Mouse (Mus musculus): ENCODE measurements around the gene Pias4. TPM values are rescaled to one million over a fixed set of nuclear protein-coding genes. Genes with fewer than 3 reads are reported as not detected.
A peak's percentile ranks its signal among the peaks of the same experiment; 100 is the strongest.

Gene Pias4
- polyA plus RNA-seq, 1 experiment from 2014 or later, result 33.2 TPM

DNA sequence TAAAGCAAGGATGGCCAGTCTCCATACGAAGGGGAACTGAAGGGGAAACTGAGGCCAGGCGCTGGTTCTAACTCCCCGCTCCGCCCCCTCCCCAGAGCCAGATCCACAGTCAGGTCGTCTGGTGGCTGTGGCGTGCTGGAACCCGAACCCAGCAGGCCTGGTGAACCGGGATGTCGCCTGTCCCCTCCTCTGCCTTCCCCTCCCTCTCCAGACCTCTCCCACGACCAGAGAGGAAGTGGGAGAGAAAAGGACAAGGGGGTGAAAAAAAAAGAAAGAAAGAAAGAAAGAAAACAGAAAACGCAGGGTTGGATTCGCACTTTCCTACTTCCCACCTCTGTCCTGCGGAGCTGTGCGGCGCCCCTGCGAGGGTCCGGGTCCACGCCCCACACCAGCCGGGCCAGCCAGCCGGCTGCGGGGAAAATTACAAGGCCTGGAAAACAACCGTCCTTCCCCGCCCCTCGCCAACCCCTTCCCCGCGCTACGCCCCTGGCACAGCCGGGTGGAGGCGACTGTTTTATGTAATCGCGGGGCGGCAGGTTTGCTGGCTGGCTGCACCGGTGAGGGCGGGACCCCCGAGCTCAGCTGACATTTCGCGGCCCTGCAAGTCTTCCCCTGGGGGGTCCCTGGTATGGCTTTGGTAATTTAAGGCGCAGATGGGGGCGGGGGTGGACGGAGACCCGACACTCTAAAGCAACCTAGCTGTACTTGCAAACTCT is 32.6 kb downstream of the Pias4 start, which contains the start of gene Zbtb7a:
Zbtb7a (plus strand) TSS at position 255 of the 716 bp plus-strand sequence.
- WGBS, result 3% methylated on average over 38 of the region's 41 CpGs
- H3K4me2 ChIP-seq (ENCODE audit: low read depth, low read length), result peak within 1 kb of the TSS; percentile 98
- H3K27ac ChIP-seq (replicated peaks; ENCODE audit: low read depth, low read length), result peak within 1 kb of the TSS; percentile 98
- H3K9ac ChIP-seq (ENCODE audit: low read depth, low read length), result peak within 1 kb of the TSS; percentile 98
- no peaks in the 10 kb centered on the region for H3K9me3 ChIP-seq (ENCODE audit: control insufficient read depth, low read length)
- H3K27me3 ChIP-seq (replicated peaks; ENCODE audit: control insufficient read depth, insufficient read depth, low read length), result peaks cover 25% of the 10 kb centered on the region
- ATAC-seq (ENCODE audit: low read depth), result no peak
- peak within 1 kb of the TSS; percentile 88 for H3K4me3 ChIP-seq (ENCODE audit: low read depth, low read length)
- peak; percentile 42 for DNase-seq (ENCODE audit: low spot score)
- no peaks in the 10 kb centered on the region for H3K36me3 ChIP-seq (ENCODE audit: control insufficient read depth, insufficient read depth, low read length)
- peaks cover 26% of the 10 kb centered on the region for H3K4me1 ChIP-seq (ENCODE audit: control insufficient read depth, insufficient read depth, low read length)

DNA sequence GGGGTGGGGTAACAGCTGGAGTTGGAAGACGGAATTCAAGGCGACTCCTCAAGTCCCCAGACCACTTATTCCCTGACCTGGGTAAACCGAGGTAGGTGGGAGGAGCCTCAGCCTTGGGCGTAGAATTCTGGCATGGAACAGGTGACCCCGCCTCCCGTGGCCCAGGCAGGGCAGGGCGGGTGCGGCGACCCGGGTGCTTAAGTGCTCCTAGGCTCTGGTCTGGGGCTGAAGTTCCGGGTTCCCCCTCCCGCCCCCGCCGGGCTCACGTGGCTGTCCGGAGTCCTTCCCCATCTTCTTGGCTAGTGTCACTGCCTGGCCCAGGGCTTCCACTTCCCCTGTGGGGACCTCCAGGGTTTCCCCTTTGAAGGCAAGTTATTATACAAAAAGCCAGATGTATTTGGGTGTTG is 33.5 kb downstream of the Pias4 start:
- H3K4me2 ChIP-seq (ENCODE audit: low read depth, low read length), result peak overlapping the region; percentile 15; the same call in 1 of the 2 replicates
- peaks cover 23% of the 10 kb centered on the region for H3K4me1 ChIP-seq (ENCODE audit: control insufficient read depth, insufficient read depth, low read length)
- 3% methylated on average over 13 of the region's 16 CpGs for WGBS
- H3K9ac ChIP-seq (ENCODE audit: low read depth, low read length), result 0 out of 2 replicates have a peak overlapping the region, but pooled peaks have one; percentile 25
- peaks cover 25% of the 10 kb centered on the region for H3K27me3 ChIP-seq (replicated peaks; ENCODE audit: control insufficient read depth, insufficient read depth, low read length)
- H3K36me3 ChIP-seq (ENCODE audit: control insufficient read depth, insufficient read depth, low read length), result no peaks in the 10 kb centered on the region
- no peak overlapping the region for H3K27ac ChIP-seq (replicated peaks; ENCODE audit: low read depth, low read length)
- DNase-seq (ENCODE audit: low spot score) (no peak), ATAC-seq (ENCODE audit: low read depth) (no peak)
- no peaks in the 10 kb centered on the region for H3K9me3 ChIP-seq (ENCODE audit: control insufficient read depth, low read length)
- H3K4me3 ChIP-seq (ENCODE audit: low read depth, low read length), result 0 out of 2 replicates have a peak overlapping the region, but pooled peaks have one; percentile 3

DNA sequence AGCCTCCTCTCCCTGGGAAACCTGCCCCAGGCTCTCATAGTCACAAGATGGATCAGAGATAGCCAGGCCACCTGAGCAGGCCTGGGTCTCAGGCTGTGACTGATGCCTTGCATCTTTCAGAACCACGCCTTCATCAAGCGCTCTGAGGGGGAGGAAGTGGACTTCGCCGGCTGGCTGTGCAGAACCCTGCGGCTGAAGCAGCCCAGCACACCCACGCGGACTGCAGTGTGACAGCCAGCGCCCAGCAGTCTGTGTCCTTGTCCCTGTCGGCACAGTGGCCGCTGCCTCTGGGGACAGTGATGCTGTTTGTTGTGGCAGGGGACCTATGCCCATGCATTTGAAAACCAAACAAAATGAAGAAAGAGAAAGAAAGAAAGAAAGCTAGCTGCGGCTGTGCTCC is 44.2 kb downstream of the Pias4 start:
- H3K4me3 ChIP-seq (ENCODE audit: low read depth, low read length), result no peak overlapping the region
- ATAC-seq (ENCODE audit: low read depth) (no peak), DNase-seq (ENCODE audit: low spot score) (no peak)
- H3K4me2 ChIP-seq (ENCODE audit: low read depth, low read length), result no peak overlapping the region
- WGBS, result 80% methylated on average over 11 of the region's 11 CpGs
- H3K9ac ChIP-seq (ENCODE audit: low read depth, low read length), result no peak overlapping the region
- no peaks in the 10 kb centered on the region for H3K9me3 ChIP-seq (ENCODE audit: control insufficient read depth, low read length)
- 0 out of 2 replicates have a peak, but pooled peaks cover 2% of the 10 kb centered on the region for H3K4me1 ChIP-seq (ENCODE audit: control insufficient read depth, insufficient read depth, low read length)
- peaks cover 61% of the 10 kb centered on the region for H3K36me3 ChIP-seq (ENCODE audit: control insufficient read depth, insufficient read depth, low read length)
- H3K27me3 ChIP-seq (replicated peaks; ENCODE audit: control insufficient read depth, insufficient read depth, low read length), result no peaks in the 10 kb centered on the region; the same call in 1 of the 2 replicates
- H3K27ac ChIP-seq (replicated peaks; ENCODE audit: low read depth, low read length), result no peak overlapping the region

DNA sequence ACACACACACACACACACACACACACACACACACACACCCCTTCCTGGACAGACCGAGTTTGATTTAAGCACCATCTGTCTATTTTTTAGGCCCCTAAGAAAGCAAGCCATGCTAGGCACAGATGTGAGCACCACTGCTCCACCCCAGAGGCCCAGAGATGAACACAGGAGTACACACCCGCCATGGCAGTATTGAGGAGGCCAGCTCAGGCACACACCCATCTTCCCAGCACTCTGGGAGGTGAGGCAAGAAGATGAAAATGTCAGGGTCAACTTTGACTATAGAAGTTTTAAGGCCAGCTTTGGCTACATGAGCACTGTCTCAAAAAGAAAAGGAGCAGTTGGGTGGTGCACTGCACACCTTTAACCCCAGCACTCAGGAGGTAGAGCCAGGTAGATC is 44.8 kb downstream of the Pias4 start:
- no peak overlapping the region for H3K9ac ChIP-seq (ENCODE audit: low read depth, low read length)
- H3K36me3 ChIP-seq (ENCODE audit: control insufficient read depth, insufficient read depth, low read length), result peaks cover 66% of the 10 kb centered on the region
- no peaks in the 10 kb centered on the region for H3K9me3 ChIP-seq (ENCODE audit: control insufficient read depth, low read length)
- H3K27me3 ChIP-seq (replicated peaks; ENCODE audit: control insufficient read depth, insufficient read depth, low read length), result no peaks in the 10 kb centered on the region
- H3K4me3 ChIP-seq (ENCODE audit: low read depth, low read length), result no peak overlapping the region
- no peak for ATAC-seq (ENCODE audit: low read depth)
- H3K4me2 ChIP-seq (ENCODE audit: low read depth, low read length), result no peak overlapping the region
- no peaks in the 10 kb centered on the region for H3K4me1 ChIP-seq (ENCODE audit: control insufficient read depth, insufficient read depth, low read length)
- DNase-seq (ENCODE audit: low spot score), result no peak
- no peak overlapping the region for H3K27ac ChIP-seq (replicated peaks; ENCODE audit: low read depth, low read length)
- WGBS, result 76% methylated on average over 2 of the region's 2 CpGs

DNA sequence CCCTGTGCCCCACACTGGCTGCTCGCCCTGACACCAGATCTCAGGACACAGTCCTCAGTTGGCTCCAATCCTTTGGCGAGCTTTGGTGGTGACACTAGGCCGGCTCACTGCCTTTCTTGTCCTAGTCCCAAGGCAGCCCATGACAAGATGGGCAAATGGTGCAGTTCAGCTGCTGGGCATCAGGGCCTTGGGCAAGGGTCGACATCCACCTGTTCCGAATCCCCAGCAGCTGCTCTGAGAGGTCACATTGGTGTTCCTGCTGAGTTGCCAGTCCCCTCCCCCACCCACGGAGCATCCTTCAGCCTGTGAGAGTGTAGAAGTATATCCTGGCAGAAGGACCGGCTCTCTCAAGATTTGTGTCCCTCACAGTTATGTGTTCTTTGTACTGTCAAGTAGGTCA is 47.1 kb downstream of the Pias4 start:
- H3K9ac ChIP-seq (ENCODE audit: low read depth, low read length), result no peak overlapping the region
- peak; percentile 9; the same call in 1 of the 2 replicates for ATAC-seq (ENCODE audit: low read depth)

DNA sequence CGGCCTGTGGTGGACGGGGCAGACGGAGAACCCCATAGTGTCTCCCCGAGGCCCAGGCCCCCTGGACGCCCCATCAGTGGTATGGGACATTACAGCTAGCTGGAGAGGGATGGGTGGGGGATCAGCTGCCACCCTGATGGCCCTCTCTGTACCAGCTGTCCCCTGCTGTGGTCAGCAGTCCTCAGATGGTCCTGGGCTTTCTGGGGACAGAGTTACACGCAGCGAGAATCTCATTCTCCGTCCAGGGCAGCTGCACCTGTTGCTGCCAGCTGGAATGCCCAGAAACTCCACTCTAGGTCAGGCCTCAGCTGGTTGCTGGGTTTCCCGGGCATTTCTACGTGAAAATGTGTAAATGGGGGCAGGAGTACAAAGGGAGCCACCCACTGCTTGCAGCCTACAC is 48.1 kb downstream of the Pias4 start:
- Histone ChIP-seq H3K9ac (ENCODE audit: low read depth, low read length) (no peak overlapping the region), H3K9me3 (ENCODE audit: control insufficient read depth, low read length) (no peaks in the 10 kb centered on the region), H3K27me3 (replicated peaks; ENCODE audit: control insufficient read depth, insufficient read depth, low read length) (no peaks in the 10 kb centered on the region), H3K4me3 (ENCODE audit: low read depth, low read length) (no peak overlapping the region), H3K36me3 (ENCODE audit: control insufficient read depth, insufficient read depth, low read length) (peaks cover 94% of the 10 kb centered on the region), H3K4me2 (ENCODE audit: low read depth, low read length) (no peak overlapping the region), H3K27ac (replicated peaks; ENCODE audit: low read depth, low read length) (no peak overlapping the region), H3K4me1 (ENCODE audit: control insufficient read depth, insufficient read depth, low read length) (no peaks in the 10 kb centered on the region)
- DNase-seq (ENCODE audit: low spot score) (no peak), ATAC-seq (ENCODE audit: low read depth) (no peak)
- WGBS, result 86% methylated on average over 10 of the region's 10 CpGs

More for the DNA sequence above, 47.1 kb downstream of the Pias4 start:
- DNase-seq (ENCODE audit: low spot score), result no peak
- H3K27me3 ChIP-seq (replicated peaks; ENCODE audit: control insufficient read depth, insufficient read depth, low read length), result no peaks in the 10 kb centered on the region
- H3K4me1 ChIP-seq (ENCODE audit: control insufficient read depth, insufficient read depth, low read length), result no peaks in the 10 kb centered on the region
- H3K4me2 ChIP-seq (ENCODE audit: low read depth, low read length), result no peak overlapping the region
- WGBS, result 81% methylated on average over 6 of the region's 7 CpGs
- H3K4me3 ChIP-seq (ENCODE audit: low read depth, low read length), result no peak overlapping the region
- peaks cover 85% of the 10 kb centered on the region for H3K36me3 ChIP-seq (ENCODE audit: control insufficient read depth, insufficient read depth, low read length)
- no peaks in the 10 kb centered on the region for H3K9me3 ChIP-seq (ENCODE audit: control insufficient read depth, low read length)
- H3K27ac ChIP-seq (replicated peaks; ENCODE audit: low read depth, low read length), result no peak overlapping the region

DNA sequence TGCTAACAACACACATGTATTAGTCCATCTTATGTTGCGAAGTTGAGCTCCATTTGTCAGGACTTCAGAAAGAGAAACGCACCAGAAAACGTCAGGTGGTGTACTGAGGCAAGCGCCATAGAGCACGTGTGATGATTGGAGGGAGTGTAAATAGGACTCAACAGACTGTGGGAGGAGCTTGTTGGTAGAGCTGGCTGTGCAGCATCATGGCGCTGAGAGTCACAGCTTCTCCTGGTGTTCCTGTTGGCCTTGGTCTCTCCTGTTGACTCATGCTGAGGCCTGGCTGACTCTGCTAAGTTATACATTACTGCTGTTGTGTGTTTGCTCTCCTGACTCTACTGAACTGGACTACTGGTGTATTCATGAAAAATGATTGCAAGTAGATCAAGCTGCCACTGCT is 54.8 kb downstream of the Pias4 start:
- WGBS, result 90% methylated on average over 6 of the region's 6 CpGs
- no peaks in the 10 kb centered on the region for H3K9me3 ChIP-seq (ENCODE audit: control insufficient read depth, low read length)
- H3K27ac ChIP-seq (replicated peaks; ENCODE audit: low read depth, low read length), result no peak overlapping the region
- peaks cover 93% of the 10 kb centered on the region for H3K36me3 ChIP-seq (ENCODE audit: control insufficient read depth, insufficient read depth, low read length)
- H3K9ac ChIP-seq (ENCODE audit: low read depth, low read length), result no peak overlapping the region
- no peak overlapping the region for H3K4me2 ChIP-seq (ENCODE audit: low read depth, low read length)
- no peaks in the 10 kb centered on the region for H3K27me3 ChIP-seq (replicated peaks; ENCODE audit: control insufficient read depth, insufficient read depth, low read length)
- ATAC-seq (ENCODE audit: low read depth), result no peak
- no peak for DNase-seq (ENCODE audit: low spot score)
- H3K4me3 ChIP-seq (ENCODE audit: low read depth, low read length), result no peak overlapping the region
- H3K4me1 ChIP-seq (ENCODE audit: control insufficient read depth, insufficient read depth, low read length), result no peaks in the 10 kb centered on the region

DNA sequence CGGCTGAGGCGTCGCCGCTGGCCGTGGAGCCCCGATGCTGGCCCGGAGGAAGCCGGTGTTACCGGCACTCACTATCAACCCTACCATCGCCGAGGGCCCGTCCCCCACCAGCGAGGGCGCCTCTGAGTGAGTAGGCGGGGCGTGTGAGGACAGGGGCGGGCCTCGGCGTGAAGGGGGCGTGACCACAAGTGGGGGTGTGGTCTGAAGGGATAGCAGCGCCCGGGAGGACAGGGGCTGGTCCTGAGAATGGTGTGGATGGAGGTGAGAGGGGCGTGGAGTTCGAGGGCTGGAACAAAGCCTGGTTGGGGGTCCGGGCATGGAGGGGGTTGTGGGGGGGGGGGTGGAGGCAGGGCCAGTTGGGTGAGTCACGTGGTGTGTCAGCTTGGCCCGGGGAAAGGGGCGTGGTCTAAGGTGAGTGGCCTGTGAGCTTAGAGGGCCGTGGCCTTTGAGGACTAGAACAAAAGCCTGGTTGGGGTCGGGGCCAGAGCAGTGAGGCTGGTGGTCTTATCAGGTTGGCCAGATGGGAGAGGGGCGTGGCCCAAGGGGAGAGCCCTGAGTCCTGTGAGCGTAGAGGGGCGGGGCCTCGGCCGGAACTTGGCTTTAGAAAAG is 61.5 kb downstream of the Pias4 start:
- H3K27me3 ChIP-seq (replicated peaks; ENCODE audit: control insufficient read depth, insufficient read depth, low read length), result no peaks in the 10 kb centered on the region
- peak; percentile 89 for DNase-seq (ENCODE audit: low spot score)
- peak overlapping the region; percentile 86 for H3K4me3 ChIP-seq (ENCODE audit: low read depth, low read length)
- H3K9ac ChIP-seq (ENCODE audit: low read depth, low read length), result peak overlapping the region; percentile 98
- ATAC-seq (ENCODE audit: low read depth), result peak; percentile 88
- peaks cover 13% of the 10 kb centered on the region for H3K4me1 ChIP-seq (ENCODE audit: control insufficient read depth, insufficient read depth, low read length)
- H3K36me3 ChIP-seq (ENCODE audit: control insufficient read depth, insufficient read depth, low read length), result peaks cover 31% of the 10 kb centered on the region
- peak overlapping the region; percentile 92 for H3K4me2 ChIP-seq (ENCODE audit: low read depth, low read length)
- no peaks in the 10 kb centered on the region for H3K9me3 ChIP-seq (ENCODE audit: control insufficient read depth, low read length)
- H3K27ac ChIP-seq (replicated peaks; ENCODE audit: low read depth, low read length), result peak overlapping the region; percentile 98
- 1% methylated on average over 32 of the region's 35 CpGs for WGBS

All from embryonic facial prominence, embryonic 14.5 days (tissue).